Mouse (Mus musculus): ENCODE measurements around the gene Ccdc183.

Ccdc183 gene

DNA sequence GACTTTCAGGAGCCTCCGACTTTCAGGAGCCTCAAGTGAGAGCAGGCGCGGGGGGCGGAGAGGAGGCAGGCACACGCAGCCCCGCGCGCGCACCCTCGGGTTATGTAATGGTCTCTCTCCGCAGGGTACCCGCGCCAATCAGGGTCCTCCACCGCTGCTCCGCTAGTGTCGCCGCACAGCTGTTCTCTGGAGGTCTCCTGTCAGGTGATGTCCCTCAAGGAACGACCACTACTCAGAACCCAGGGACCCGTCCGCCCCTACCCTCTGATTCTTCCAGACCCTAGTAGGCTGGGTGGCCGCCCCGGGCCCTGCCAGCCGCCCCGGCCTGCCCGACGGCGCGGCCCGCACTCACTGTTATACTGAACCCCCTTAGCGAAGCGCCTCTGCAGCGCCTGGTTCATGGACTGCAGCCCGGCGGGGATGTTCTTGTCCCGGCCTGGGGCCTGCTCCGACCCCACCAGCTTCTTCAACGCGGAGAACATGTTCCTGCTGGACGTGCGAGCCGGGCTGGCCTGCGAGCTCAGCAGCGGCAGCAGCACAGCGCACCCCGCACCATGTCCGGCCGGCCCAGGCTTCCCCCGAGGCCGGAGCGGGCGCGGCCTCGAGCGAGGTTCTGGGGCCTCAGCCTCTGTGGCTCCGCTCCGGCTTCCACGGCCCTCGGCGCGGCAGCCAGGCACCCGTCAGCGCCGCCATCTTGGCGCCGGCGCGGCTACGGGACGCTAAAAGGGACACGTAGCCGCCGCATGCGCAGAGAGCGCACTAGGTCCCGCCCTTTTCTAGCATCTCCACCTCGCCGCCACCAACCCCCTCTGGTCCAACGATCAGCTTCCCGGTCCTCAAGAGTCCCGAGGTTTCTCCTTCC is 9.5 kb downstream of the Ccdc183 start, which contains the start of gene Rabl6:
Gene Rabl6, minus strand, starts transcription at position 761 of the 862 bp plus-strand sequence.
- peak; percentile 94 for DNase-seq (ENCODE audit: low read depth, low spot score)

DNA sequence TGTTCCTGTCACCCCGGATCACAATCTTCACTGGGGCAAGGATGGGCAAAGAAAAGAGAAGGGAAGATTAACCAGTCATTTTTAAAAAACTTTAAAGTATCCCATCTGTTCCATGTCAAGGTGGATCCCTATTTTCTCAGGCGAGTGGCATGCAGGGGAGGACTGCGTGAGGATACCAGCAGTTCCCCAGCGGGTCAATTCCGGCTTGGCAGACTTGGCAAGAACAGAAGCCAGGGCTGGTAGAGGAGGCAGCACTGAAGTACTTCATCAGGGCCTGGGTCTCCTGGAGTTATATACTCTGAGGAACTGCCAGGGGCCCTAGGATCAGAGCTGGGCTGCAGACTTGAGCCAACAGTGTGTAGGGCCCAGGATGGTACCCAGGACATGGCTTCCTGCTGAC is 15.0 kb downstream of the Ccdc183 start:
- peak; percentile 17 for DNase-seq (ENCODE audit: low read depth, low spot score)

- DNase-seq (ENCODE audit: low read depth, low spot score) = no peak
These were observed 17.4 kb downstream of the Ccdc183 start for GRCm38 (mm10) chr2:25600037-25600436.

DNA sequence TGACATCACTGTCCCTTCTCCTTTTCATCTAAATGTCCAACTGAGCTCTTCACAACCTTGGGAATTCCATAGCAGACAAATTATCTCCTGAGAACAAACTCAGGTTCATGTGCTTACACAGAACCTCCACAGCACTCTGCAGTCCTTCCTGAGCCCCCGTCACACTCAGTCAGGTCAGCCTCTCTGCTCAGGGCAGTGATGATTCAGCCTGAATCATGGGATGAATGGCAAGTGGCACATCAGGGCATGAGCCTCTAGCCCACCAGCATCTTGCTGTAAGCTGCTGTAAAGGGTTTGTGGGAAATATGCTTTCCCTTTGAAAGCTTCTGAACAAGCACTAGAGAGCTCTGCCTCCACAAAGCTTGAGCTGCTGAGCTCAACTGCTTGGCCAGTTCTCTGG is 18.7 kb downstream of the Ccdc183 start:
- DNase-seq (ENCODE audit: low read depth, low spot score) = no peak

GRCm38 (mm10) chr2:25596765-25597510 is 20.5 kb downstream of the Ccdc183 start:
- DNase-seq (ENCODE audit: low read depth, low spot score) = no peak

DNA sequence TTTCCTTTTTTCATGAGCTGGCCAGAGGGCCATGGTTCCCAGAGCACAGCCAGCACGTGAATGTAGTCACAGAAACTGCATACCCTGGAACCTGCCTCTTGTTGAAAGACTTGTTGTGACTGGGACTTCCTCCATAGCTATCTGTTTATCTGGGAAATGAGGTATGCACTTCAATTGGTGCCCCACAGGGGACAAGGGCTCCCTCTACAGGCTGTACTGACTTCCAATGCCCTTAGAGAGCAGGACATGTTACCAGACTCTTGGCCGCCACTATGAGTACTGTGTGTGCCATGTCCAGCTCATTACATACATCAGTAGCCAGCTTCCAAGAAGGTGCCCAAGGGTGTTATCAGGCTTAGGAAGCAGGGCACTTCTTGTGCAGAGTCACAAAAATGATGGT is 25.6 kb downstream of the Ccdc183 start:
- DNase-seq (ENCODE audit: low read depth, low spot score) = peak; percentile 69

DNA sequence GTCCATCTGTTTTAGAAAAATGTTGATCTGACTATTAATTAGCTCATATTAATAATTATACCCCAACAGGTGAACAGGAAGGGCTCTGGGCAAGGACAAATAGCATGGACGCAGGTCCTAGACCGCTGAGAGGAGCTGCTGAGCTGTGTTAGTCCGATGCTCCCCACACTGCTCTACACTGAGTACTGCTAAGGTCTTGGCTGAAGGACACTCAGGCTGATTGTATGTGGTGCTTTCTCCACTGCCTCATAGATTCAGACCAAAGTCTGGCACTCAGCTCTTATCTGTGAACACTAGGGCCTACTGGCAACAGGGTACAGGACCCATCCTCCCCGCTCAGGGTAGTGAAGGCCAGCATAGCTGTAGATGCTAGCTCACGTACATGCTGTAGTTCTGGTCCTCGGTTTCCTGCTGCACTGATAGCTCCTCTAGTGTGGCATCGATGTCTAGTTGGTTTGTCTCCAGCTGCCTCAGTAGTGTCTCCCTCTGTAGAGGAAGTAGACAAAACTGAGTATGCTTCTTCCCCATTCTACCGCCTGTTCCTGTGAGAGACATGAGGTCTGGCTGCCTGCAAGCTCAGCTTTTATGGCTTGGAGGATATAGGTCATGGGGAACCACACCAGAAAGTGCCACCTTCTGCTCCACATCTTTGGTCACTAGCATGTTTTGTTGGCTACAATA is 29.1 kb downstream of the Ccdc183 start:
- peak; percentile 30 for DNase-seq (ENCODE audit: low read depth, low spot score)

DNA sequence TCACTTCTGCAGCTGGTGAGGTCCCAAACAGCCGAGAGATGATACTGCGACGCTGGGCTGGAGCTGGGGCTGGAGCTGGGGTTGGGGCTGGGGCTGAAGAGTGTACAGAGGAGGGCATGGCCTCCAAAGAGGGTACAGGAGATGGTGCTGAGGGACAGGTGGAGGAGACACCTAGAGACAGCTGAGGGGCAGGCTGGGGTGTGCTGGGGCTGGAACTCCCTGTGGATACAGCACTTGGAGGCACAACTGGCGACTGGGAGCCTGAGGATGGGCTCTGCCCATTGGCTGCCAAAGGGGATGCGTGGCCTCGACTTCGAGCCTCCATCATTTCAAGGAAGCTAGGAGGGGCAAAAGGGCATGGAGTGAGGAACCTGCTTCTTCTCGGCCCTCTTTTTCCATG is 30.2 kb downstream of the Ccdc183 start:
- no peak for DNase-seq (ENCODE audit: low read depth, low spot score)

GRCm38 (mm10) chr2:25585601-25586000 is 31.9 kb downstream of the Ccdc183 start:
- DNase-seq (ENCODE audit: low read depth, low spot score) = no peak

- DNase-seq (ENCODE audit: low read depth, low spot score) = no peak
These were observed 32.6 kb downstream of the Ccdc183 start for GRCm38 (mm10) chr2:25584856-25585255.

GRCm38 (mm10) chr2:25584152-25584551 is 33.3 kb downstream of the Ccdc183 start:
- peak; percentile 54 for DNase-seq (ENCODE audit: low read depth, low spot score)

DNA sequence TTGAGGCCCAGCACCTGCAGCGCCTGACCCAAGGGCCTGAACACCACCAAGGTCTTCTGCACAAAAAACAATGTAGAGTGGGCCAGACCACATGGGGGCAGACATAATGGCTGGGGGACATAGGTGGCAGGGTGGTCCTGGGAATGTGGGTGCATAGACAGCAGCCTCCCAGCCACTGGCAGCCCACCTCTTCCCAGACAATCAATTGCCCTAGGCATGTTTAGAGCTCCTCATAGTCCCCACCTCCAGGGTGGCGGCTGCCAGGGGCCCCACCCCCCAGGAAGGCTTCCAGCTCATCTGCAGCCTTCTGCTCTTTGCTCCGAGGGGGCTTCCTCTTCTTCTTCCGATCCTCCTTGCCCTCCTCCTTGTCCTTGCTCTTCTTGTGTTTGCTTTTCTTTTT is 33.9 kb downstream of the Ccdc183 start:
- DNase-seq (ENCODE audit: low read depth, low spot score) = no peak

- DNase-seq (ENCODE audit: low read depth, low spot score) = no peak
These were observed 34.4 kb downstream of the Ccdc183 start for GRCm38 (mm10) chr2:25583120-25583481.

DNA sequence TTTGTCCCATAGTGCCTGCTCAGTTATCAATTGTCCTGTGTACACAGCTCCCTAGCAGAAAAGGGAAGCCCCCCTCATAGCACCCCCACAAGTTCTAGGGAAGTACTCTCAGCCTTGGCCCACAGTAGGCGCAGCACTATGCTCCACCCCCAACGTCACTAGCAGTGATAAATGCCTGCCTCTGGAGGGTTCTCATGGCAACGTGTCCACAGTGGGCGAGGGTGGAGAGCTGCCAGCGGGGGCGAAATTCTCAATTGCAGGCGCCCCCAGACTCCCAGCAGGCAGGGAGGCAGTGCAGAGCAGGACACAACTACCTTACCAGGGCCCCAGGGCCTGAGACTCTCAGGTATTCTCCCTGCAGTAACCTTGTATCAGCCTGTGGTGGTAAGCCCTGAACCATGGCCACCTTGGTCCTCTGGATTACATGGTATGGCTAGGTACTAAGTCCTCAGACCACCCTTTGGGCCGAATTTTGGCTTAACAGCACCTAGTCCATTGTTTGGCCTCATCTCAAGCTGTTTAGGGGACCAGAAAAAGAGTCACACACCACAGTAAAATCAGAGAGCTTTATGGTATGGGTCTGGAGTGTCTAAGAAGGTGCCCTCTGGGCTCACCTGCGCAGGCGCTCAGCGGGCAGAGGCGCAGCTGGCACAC is 34.9 kb downstream of the Ccdc183 start:
- DNase-seq (ENCODE audit: low read depth, low spot score) = peak; percentile 92

GRCm38 (mm10) chr2:25581901-25582301 is 35.6 kb downstream of the Ccdc183 start:
- DNase-seq (ENCODE audit: low read depth, low spot score) = peak; percentile 97

DNA sequence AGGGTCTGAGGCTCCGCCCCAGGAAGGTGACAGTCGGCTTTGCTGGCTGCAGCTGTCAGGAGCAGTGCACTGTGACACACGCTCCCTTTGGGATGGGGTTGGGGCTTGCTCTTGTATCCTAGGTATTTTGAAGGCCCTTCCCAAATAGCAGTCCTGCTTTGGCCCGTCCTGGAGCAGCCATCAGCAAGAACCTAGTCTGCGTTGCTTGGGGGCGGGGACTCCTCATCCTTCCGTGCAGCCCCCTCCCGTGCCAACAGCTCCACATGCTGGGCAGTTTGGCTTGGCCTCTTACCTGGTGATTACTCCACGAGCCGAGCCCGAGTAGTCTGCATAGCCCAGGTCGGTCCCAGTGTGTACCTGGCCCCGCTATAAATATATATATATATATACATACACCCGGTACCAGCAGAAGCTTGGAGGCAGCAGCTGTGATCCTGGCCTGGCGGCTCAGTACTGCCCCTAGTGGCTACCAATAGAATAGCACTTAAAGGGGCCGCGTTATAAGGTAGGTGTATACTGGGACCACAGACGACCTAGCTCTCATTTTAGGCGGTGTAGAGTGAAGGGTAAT is 36.1 kb downstream of the Ccdc183 start, which contains the start of gene Ajm1:
Gene Ajm1, minus strand, starts transcription at position 464 of the 571 bp plus-strand sequence.
- DNase-seq (ENCODE audit: low read depth, low spot score) = peak; percentile 93

DNA sequence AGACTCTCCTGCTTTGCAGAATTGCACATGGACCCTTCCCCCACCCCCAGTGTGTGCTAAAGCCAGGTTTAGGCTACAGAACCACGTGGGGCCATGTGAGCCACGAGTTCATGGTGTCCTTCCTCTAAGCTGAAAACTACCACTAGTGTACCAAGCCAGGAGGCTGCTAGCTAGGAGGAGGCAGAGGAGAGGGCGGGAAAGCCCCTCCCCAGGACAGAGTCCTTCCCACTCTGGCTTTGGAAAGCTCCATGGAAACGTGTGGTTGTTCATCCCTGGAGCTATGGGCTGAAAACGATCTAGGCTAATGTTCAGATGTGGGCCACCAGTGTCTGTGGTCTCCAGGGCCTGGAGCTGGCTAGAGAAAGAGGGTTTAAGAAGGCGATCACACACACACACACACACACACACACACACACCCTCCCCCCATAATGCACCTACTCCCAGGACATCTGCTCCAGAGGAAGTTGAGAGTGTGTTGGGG is 36.8 kb downstream of the Ccdc183 start:
- peak; percentile 73 for DNase-seq (ENCODE audit: low read depth, low spot score)

DNA sequence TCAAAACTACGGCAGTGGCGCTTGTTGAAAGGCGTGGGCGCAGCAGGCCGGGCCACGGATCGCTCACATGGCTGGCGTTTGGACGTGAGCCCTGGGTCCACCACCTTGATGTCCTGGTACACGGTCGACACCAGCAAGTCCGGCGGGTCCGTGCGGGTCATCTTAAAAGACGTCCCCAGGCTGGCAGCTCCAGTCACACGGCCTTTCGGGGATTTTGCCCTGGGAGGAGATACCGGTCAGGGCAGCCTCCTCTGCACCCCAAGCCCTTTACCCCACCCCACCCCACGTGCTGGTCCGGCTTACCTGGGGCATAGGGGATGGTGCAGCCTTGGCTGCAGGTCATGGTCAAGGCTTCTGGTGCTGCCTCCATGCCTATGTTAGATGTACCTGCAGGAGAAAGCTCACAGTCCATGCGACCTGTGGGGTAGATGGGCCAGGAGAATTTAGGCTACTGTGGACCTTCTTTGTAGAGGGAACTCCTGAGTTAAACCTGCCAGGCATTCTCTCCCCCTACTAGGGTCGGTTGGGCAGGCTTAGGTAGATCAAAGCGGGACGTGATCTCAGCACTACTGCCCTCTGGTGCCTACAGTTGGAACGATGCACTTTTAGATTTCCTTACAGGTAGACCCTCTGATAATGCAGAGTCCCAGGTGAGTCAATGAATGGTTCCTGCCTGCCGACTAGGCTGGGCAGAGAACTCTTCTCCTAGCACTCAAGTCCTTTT is 37.6 kb downstream of the Ccdc183 start:
- DNase-seq (ENCODE audit: low read depth, low spot score) = peak; percentile 92

DNA sequence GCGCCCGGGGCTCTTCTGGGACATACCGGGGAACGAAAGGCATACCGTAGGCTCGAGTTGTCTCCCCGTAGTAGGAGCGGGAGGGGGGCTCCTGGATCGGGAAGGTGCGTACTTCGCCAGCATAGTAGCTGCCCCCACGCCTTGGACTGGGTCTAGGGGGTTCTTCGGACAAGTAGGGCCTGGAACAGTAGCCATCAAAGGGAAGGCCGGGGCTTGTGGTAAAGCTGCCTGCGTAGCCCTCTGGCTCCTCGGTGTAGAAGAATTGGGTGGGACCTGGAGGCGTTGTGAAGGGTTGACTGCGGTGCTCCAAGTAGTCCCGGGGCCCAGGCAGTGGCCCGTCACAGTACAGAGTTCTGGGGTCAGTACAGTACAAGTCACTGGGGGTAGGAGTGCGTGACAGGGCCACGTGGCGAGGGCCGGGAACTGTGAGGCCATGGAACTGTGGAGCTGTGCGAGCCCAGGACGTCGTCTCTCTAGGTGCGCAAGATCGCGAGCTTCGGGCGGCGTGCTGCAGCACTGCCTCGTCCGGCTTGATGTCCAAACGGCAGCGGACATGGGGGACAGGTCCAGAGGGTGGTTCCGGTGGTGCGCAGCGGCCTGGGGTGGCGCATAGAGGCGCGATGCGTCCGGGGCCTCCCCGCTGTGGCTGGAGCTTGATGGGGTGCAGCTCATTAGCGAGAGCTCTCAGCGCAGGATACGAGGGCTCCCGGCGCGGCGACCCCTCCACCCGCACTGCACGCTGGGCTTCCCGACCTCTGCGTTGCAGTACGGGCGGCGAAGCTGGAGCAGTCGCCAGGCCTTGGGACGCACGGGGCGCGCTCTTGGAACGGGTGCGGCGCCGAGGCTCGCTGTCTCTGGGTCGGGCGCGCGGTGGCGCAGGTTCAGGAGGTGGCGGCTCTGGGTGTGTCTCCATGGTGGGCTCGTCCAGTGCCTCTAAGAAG is 38.4 kb downstream of the Ccdc183 start:
- DNase-seq (ENCODE audit: low read depth, low spot score) = no peak

Measured in brain, adult 2 months (tissue).